Mouse (Mus musculus) gastrocnemius, postnatal 10 days (tissue): ENCODE data around the gene Ucp3. TPM values are rescaled to one million over a fixed set of nuclear protein-coding genes. Genes with fewer than 3 reads are reported as not detected.

Experiments
- total RNA-seq, 2 experiments: library from RNA; stranded (reverse); gene quantifications; 2 replicates each; pipeline ENCODE4 v1.2.3; 2021

Gene Ucp3
- total RNA-seq, 2 experiments from 2014 or later: 77.1 to 79.5 TPM

Other genes starting within 250 kb of the Ucp3 start
- gene Pgm2l1, start 245.6 kb upstream of the Ucp3 start, total RNA-seq: 10 to 100 TPM; 11.4 to 11.5 TPM
- gene P4ha3, start 187.5 kb upstream of the Ucp3 start, total RNA-seq: 1 to 10 TPM; 3.5 to 5.7 TPM
- 1 to 10 TPM; 6.3 to 9.2 TPM for gene C2cd3, start 100.8 kb upstream of the Ucp3 start, total RNA-seq
- 10 to 100 TPM; 32.0 to 40.2 TPM for gene Ppme1, start 100.7 kb upstream of the Ucp3 start, total RNA-seq
- gene Ucp2, start 20.3 kb downstream of the Ucp3 start, total RNA-seq: 100 to 1,000 TPM; 133 to 155 TPM
- not detected for gene Dnajb13, start 42.0 kb downstream of the Ucp3 start, total RNA-seq
- 1 to 10 TPM; 8.2 to 8.9 TPM for gene Coa4, start 64.1 kb downstream of the Ucp3 start, total RNA-seq
- 10 to 100 TPM; 74.9 to 75.2 TPM for gene Rab6a, start 134.4 kb downstream of the Ucp3 start, total RNA-seq
- 10 to 100 TPM; 79.2 to 87.0 TPM for gene Mrpl48, start 135.3 kb downstream of the Ucp3 start, total RNA-seq
- 10 to 100 TPM; 19.6 to 25.2 TPM for gene Plekhb1, start 189.4 kb downstream of the Ucp3 start, total RNA-seq
- gene Fam168a, start 233.6 kb downstream of the Ucp3 start, total RNA-seq: 10 to 100 TPM; 51.6 to 55.3 TPM